Mouse (Mus musculus) kidney, adult 9 months (tissue): ENCODE data around the gene Gtf2i.
"Not testable (repeated sequence)": the region's sequence is repeated elsewhere in the genome, so short reads cannot be mapped to it uniquely, and the experiment has no call there.

ENCODE experiments used
- DNase-seq: peaks from one replicate; pipeline ENCODE4 v3.0.0; 2022

Gene Gtf2i

GRCm38 (mm10) chr5:134314688-134315622 lies at the start of gene Gtf2i:
Gtf2i (minus strand) TSS chr5:134314760.
- peak; percentile 98 for DNase-seq

GRCm38 (mm10) chr5:134359101-134359500 lies 44.5 kb upstream of the Gtf2i start:
- no peak for DNase-seq

- not testable (repeated sequence) for DNase-seq
These were observed 40.8 kb upstream of the Gtf2i start for GRCm38 (mm10) chr5:134355372-134355771.

- no peak for DNase-seq
These were observed 38.6 kb upstream of the Gtf2i start for GRCm38 (mm10) chr5:134353117-134353516.

GRCm38 (mm10) chr5:134352527-134353001 lies 38.0 kb upstream of the Gtf2i start:
- DNase-seq, result no peak

GRCm38 (mm10) chr5:134350660-134351059 lies 36.1 kb upstream of the Gtf2i start:
- peak; percentile 62 for DNase-seq

- no peak for DNase-seq
These were observed 32.5 kb upstream of the Gtf2i start for GRCm38 (mm10) chr5:134347066-134347465.

GRCm38 (mm10) chr5:134345449-134345848 lies 30.9 kb upstream of the Gtf2i start:
- DNase-seq, result peak; percentile 23

- DNase-seq, result no peak
These were observed 29.5 kb upstream of the Gtf2i start for GRCm38 (mm10) chr5:134344076-134344475.

- not testable (repeated sequence) for DNase-seq
These were observed 29.0 kb upstream of the Gtf2i start for GRCm38 (mm10) chr5:134343530-134343929.

GRCm38 (mm10) chr5:134342503-134343205 lies 28.1 kb upstream of the Gtf2i start:
- DNase-seq, result peak; percentile 20

GRCm38 (mm10) chr5:134341721-134342120 lies 27.2 kb upstream of the Gtf2i start:
- DNase-seq, result no peak

- DNase-seq, result peak; percentile 39
These were observed 26.8 kb upstream of the Gtf2i start for GRCm38 (mm10) chr5:134341321-134341720.

- DNase-seq, result peak; percentile 52
These were observed 25.6 kb upstream of the Gtf2i start for GRCm38 (mm10) chr5:134340101-134340522.

GRCm38 (mm10) chr5:134337012-134337411 lies 22.5 kb upstream of the Gtf2i start:
- not testable (repeated sequence) for DNase-seq

- peak; percentile 45 for DNase-seq
These were observed 18.2 kb upstream of the Gtf2i start for GRCm38 (mm10) chr5:134332743-134333142.

GRCm38 (mm10) chr5:134330082-134330481 lies 15.5 kb upstream of the Gtf2i start:
- DNase-seq, result no peak

- DNase-seq, result no peak
These were observed 14.8 kb upstream of the Gtf2i start for GRCm38 (mm10) chr5:134329311-134329710.

- DNase-seq, result no peak
These were observed 14.0 kb upstream of the Gtf2i start for GRCm38 (mm10) chr5:134328482-134329001.

GRCm38 (mm10) chr5:134325856-134326566 lies 11.5 kb upstream of the Gtf2i start:
- DNase-seq, result no peak

GRCm38 (mm10) chr5:134323869-134324268 lies 9.3 kb upstream of the Gtf2i start:
- DNase-seq, result no peak

GRCm38 (mm10) chr5:134323311-134323710 lies 8.8 kb upstream of the Gtf2i start:
- DNase-seq, result no peak

GRCm38 (mm10) chr5:134322355-134322754 lies 7.8 kb upstream of the Gtf2i start:
- no peak for DNase-seq
